Mouse (Mus musculus): ENCODE results near the gene Tubb2a. TPM values are rescaled to one million over a fixed set of nuclear protein-coding genes. Genes with fewer than 3 reads are reported as not detected.
A peak's percentile ranks its signal among the peaks of the same experiment; 100 is the strongest.

Gene Tubb2a
- polyA plus RNA-seq, 2 experiments: 44.5 to 70.6 TPM

- no peak overlapping the region for H3K27ac ChIP-seq
- no peaks in the 10 kb centered on the region for H3K9me3 ChIP-seq (ENCODE audit: control insufficient read depth, low read length)
- DNase-seq (ENCODE audit: low read depth in 3 of 3, low spot score in 3 of 3) (no peak), ATAC-seq (ENCODE audit: insufficient read depth) (no peak)
- H3K4me2 ChIP-seq (ENCODE audit: low read depth): no peak overlapping the region
- H3K4me3 ChIP-seq (ENCODE audit: insufficient read depth in 1 of 2, low read depth in 2 of 2, low read length in 2 of 2): no peak overlapping the region
- H3K27me3 ChIP-seq (ENCODE audit: control insufficient read depth, insufficient read depth, low read length): no peaks in the 10 kb centered on the region
- no peak overlapping the region for H3K9ac ChIP-seq (replicated peaks)
- peaks cover 2 to 18% of the 10 kb centered on the region in 2 experiments; a peak in 3 of 4 replicates for H3K4me1 ChIP-seq (replicated peaks; ENCODE audit: control insufficient read depth in 2 of 2, insufficient read depth in 2 of 2, low read length in 1 of 2)
- TF ChIP-seq EP300 (IDR thresholded peaks at IDR 0.05; ENCODE audit: low read depth) (no peak), CTCF (IDR thresholded peaks at IDR 0.05; ENCODE audit: low read depth) (no peak)
- WGBS (ENCODE audit: insufficient replicate concordance): 66% methylated on average over 3 of the region's 3 CpGs
- peaks cover 13% of the 10 kb centered on the region for H3K36me3 ChIP-seq (replicated peaks; ENCODE audit: control insufficient read depth, insufficient read depth, low read depth)
These were observed 42.4 kb downstream of the Tubb2a start for GRCm38 (mm10) chr13:34035424-34035823.

- Histone ChIP-seq H3K9ac (replicated peaks) (no peak overlapping the region), H3K27me3 (ENCODE audit: control insufficient read depth, insufficient read depth, low read length) (no peaks in the 10 kb centered on the region), H3K4me2 (ENCODE audit: low read depth) (no peak overlapping the region), H3K4me3 (ENCODE audit: insufficient read depth in 1 of 2, low read depth in 2 of 2, low read length in 2 of 2) (no peak overlapping the region), H3K4me1 (replicated peaks; ENCODE audit: control insufficient read depth in 2 of 2, insufficient read depth in 2 of 2, low read length in 1 of 2) (peaks cover 0 to 10% of the 10 kb centered on the region in 2 experiments; a peak in 2 of 4 replicates), H3K36me3 (replicated peaks; ENCODE audit: control insufficient read depth, insufficient read depth, low read depth) (peaks cover 19% of the 10 kb centered on the region), H3K27ac (no peak overlapping the region), H3K9me3 (ENCODE audit: control insufficient read depth, low read length) (no peaks in the 10 kb centered on the region)
- peak; percentile 31; the same call in 1 of the 2 replicates for ATAC-seq (ENCODE audit: insufficient read depth)
- WGBS (ENCODE audit: insufficient replicate concordance): 38% methylated on average over 2 of the region's 2 CpGs
- no peak for DNase-seq (ENCODE audit: low read depth in 3 of 3, low spot score in 3 of 3)
- TF ChIP-seq CTCF (IDR thresholded peaks at IDR 0.05; ENCODE audit: low read depth): no peak
These were observed 45.8 kb downstream of the Tubb2a start for GRCm38 (mm10) chr13:34032041-34032440.

Other genes with a start within 250 kb of the Tubb2a start
- gene Serpinb6e, start 234.6 kb downstream of the Tubb2a start, polyA plus RNA-seq (2012; rRNA removed): not detected in 2 replicates
- not detected in 2 replicates for gene Serpinb6e, start 234.6 kb downstream of the Tubb2a start, polyA plus RNA-seq (2014; fragmentation: Nextera tagmentation; extraction: Ambion mirVana)
- gene Serpinb6c, start 172.3 kb downstream of the Tubb2a start, polyA plus RNA-seq (2012; rRNA removed): not detected in 2 replicates
- gene Serpinb6c, start 172.3 kb downstream of the Tubb2a start, polyA plus RNA-seq (2014; fragmentation: Nextera tagmentation; extraction: Ambion mirVana): not detected in 2 replicates
- gene Nqo2, start 113.3 kb downstream of the Tubb2a start, polyA plus RNA-seq (2012; rRNA removed): 7.3 and 12.0 TPM in 2 replicates
- 25.0 and 27.4 TPM in 2 replicates for gene Nqo2, start 113.3 kb downstream of the Tubb2a start, polyA plus RNA-seq (2014; fragmentation: Nextera tagmentation; extraction: Ambion mirVana)
- 2.8 and 4.7 TPM in 2 replicates for gene Ripk1, start 75.6 kb downstream of the Tubb2a start, polyA plus RNA-seq (2012; rRNA removed)
- 11.2 and 11.4 TPM in 2 replicates for gene Ripk1, start 75.6 kb downstream of the Tubb2a start, polyA plus RNA-seq (2014; fragmentation: Nextera tagmentation; extraction: Ambion mirVana)
- 6.7 and 12.7 TPM in 2 replicates for gene Serpinb6a, start 75.2 kb downstream of the Tubb2a start, polyA plus RNA-seq (2012; rRNA removed)
- gene Serpinb6a, start 75.2 kb downstream of the Tubb2a start, polyA plus RNA-seq (2014; fragmentation: Nextera tagmentation; extraction: Ambion mirVana): 14.6 and 17.1 TPM in 2 replicates
- gene Bphl, start 40.4 kb downstream of the Tubb2a start, polyA plus RNA-seq (2012; rRNA removed): 16.0 and 21.9 TPM in 2 replicates
- 36.6 and 40.1 TPM in 2 replicates for gene Bphl, start 40.4 kb downstream of the Tubb2a start, polyA plus RNA-seq (2014; fragmentation: Nextera tagmentation; extraction: Ambion mirVana)
- gene Tubb2b, start 52.5 kb upstream of the Tubb2a start, polyA plus RNA-seq (2012; rRNA removed): 2.7 and 7.1 TPM in 2 replicates
- gene Tubb2b, start 52.5 kb upstream of the Tubb2a start, polyA plus RNA-seq (2014; fragmentation: Nextera tagmentation; extraction: Ambion mirVana): 0.29 and 0.49 TPM in 2 replicates
- gene Psmg4, start 85.0 kb upstream of the Tubb2a start, polyA plus RNA-seq (2012; rRNA removed): 33.7 and 45.0 TPM in 2 replicates
- 39.0 and 41.1 TPM in 2 replicates for gene Psmg4, start 85.0 kb upstream of the Tubb2a start, polyA plus RNA-seq (2014; fragmentation: Nextera tagmentation; extraction: Ambion mirVana)

Data from liver, embryonic 14.5 days (tissue).